Mouse (Mus musculus) cortical plate, adult 2 months (tissue): ENCODE data around the gene Ebi3. TPM values are rescaled to one million over a fixed set of nuclear protein-coding genes. Genes with fewer than 3 reads are reported as not detected.

Experiments
- H3K27ac ChIP-seq: fragments of 200-500 bp; 2 replicates; pipeline ENCODE4 v1.5.1; 2012; ENCODE audit warnings: low read length, control low read depth, inconsistent platforms; ENCODE audit not compliant: insufficient read depth
- H3K4me1 ChIP-seq: fragments of 200-500 bp; 2 replicates; pipeline ENCODE4 v1.6.1; 2011; ENCODE audit warnings: low read length; ENCODE audit not compliant: control insufficient read depth, insufficient read depth
- H3K4me3 ChIP-seq: fragments of 200-500 bp; 2 replicates; pipeline ENCODE4 v1.5.1; 2011; ENCODE audit warnings: mild to moderate bottlenecking, low read length, control low read depth; ENCODE audit not compliant: insufficient read depth
- CTCF ChIP-seq: fragments of 200-500 bp; IDR thresholded peaks from 2 replicates; pipeline ENCODE4 v1.5.1; 2011; ENCODE audit warnings: mild to moderate bottlenecking, control low read depth, low read length; ENCODE audit not compliant: insufficient read depth; ENCODE audit errors: extremely low read depth
- POLR2A ChIP-seq: fragments of 200-500 bp; IDR thresholded peaks from 2 replicates; pipeline ENCODE4 v1.6.1; 2011; ENCODE audit warnings: mild to moderate bottlenecking, low read length, control low read depth; ENCODE audit not compliant: insufficient read depth; ENCODE audit errors: extremely low read depth
- polyA plus RNA-seq: library from polyadenylated mRNA; depleted of rRNA; stranded (reverse); fragments of >200 nt; gene quantifications from 2 replicates; pipeline ENCODE4 v1.2.3, GENCODE M21; 2012; rRNA removed

Ebi3 gene
- polyA plus RNA-seq, 1 experiment, result 2.1 TPM

DNA sequence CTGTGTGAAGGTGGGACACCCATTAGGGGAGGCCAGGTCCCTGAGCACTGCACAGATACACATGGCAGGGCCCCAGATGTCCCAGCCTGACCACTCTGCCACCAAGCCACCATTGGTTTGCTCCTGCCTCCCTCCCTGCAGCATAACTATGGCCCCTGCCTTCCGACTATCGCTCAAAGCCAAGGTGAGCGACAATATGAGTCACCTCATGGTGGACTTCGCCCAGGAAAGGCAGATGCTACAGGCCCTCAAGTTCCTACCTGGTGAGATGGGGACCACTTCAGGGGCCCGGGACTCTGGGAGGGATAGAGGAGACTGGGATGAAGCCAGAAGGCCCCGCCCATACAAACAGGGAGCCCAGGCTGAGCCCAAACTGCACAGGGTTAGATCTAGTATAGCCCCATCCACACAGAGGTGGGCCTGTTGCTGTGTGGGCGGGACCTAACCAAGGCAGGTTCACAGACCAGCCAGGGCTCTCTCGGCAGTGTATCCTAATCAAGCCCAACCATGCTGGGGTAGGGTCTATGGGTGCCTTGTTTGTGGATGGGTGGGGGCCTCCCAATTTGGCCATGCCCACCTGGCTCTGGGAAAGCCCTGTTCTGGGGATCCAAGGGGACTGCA lies 37.9 kb downstream of the Ebi3 start:
- H3K27ac ChIP-seq, result no peak overlapping the region
- H3K4me1 ChIP-seq, result peaks cover 5% of the 10 kb centered on the region
- no peak overlapping the region for H3K4me3 ChIP-seq
- TF ChIP-seq CTCF (no peak), POLR2A (no peak)

DNA sequence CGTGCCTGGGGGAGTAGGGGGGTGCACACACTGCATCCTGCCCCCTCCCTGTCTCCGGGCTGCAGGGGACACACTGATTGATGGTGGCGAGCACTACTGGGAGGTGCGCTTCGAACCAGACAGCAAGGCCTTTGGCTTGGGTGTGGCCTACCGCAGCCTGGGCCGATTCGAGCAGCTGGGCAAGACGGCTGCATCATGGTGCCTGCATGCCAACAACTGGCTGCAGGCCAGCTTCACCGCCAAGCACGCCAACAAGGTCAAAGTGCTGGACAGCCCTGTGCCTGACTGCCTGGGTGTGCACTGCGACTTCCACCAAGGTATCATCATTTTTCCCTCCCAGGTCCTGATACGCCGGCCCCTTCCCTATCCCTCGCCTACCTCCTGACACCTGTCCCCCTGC lies 43.6 kb downstream of the Ebi3 start:
- no peak overlapping the region for H3K27ac ChIP-seq
- no peaks in the 10 kb centered on the region for H3K4me1 ChIP-seq
- H3K4me3 ChIP-seq, result no peak overlapping the region
- TF ChIP-seq CTCF (no peak), POLR2A (no peak)

DNA sequence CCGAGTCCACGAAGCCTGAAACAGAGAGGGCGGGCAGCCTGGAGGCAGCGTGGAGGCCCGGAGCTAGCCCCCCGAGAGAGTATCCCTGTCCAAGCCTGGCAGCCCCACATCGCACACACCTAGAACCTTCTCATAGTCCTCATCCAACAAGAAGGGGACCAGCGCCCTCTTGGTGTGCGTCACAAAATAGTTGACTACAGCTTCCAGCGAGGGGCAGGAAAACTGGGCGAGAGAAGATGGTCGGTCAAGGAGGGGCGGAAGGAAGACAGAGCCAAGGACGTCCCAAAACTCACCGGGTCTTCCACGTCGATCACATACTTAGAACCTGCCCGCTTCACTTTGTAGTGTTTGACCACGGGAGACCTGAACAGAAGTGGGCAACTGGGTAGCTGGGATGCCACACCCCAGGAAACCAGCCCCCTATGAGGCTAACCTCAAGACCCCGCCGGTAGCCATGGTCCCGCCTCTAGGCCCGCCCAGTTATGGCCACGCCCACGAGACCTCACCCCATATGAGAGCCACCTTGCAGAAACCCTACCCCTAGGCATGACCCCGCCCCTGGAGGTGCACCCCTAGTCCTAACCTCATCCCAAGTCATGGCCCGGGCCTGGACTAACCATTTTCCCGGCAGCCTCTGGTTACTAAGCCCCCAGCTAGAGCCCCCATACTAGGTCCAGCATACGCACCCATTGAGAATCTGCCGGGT lies 47.5 kb downstream of the Ebi3 start:
- Histone ChIP-seq H3K4me1 (no peaks in the 10 kb centered on the region), H3K27ac (no peak overlapping the region), H3K4me3 (no peak overlapping the region)
- TF ChIP-seq POLR2A (no peak), CTCF (no peak)

DNA sequence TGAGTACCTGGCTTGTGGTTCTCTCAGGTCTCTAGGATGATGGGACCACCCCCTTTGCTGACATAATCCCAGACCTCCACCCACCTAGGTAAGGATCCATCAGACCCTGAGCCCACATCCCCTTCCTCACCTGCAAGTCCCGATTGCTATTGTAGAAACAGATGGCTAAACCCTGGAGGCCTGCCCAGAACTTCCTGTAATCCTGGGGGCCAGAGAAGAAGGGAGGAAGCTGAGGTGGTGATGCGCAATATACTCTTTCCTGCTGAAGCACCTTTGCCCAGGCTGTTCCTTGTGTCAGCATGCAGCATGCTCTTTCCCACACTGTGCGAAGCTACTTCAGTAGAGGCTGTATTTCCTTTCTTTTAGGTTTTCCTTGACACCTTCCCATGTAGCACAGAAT lies 50.6 kb downstream of the Ebi3 start:
- Histone ChIP-seq H3K27ac (no peak overlapping the region), H3K4me3 (no peak overlapping the region), H3K4me1 (no peaks in the 10 kb centered on the region; the same call in 1 of the 2 replicates)
- TF ChIP-seq CTCF (no peak), POLR2A (no peak)

DNA sequence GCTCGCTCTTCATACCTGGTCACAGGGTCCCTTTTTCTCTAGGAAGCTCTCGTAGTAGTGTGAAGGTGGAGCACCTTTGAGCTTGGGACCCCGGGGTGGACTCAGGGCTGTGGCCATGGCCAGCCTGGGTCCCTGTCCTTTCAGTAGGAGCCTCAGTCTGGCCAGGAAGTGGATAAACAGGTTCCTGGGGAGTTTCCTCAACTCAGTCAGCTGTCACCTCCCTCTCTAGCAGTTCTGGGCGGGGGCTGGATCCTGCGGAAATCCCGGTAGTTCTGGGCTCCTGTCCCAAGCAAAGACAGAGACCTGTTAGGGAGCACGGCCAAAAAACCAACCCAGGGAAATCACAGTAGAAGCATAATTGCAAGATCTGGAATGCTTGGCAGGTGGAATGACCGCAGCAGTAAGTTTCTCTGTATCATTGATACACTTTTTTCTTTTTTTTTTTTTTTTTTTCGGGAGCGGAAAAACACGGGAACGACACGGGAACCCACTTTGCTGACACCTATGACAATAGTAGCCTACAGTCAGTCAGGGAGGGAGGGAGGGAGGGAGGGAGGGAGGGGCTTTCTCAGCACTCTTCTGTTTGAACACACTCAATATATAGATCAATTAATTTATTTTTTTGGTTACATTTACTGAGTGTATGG lies 53.1 kb downstream of the Ebi3 start, which contains the start of the genes Stap2 and Mpnd:
Gene Stap2, minus strand, starts transcription at position 170 of the 647 bp plus-strand sequence.
Gene Mpnd, plus strand, starts transcription at position 297 of the 647 bp plus-strand sequence.
- Histone ChIP-seq H3K4me3 (peak within 1 kb of the TSS; percentile 14; the same call in 1 of the 2 replicates), H3K27ac (no peak within 1 kb of the TSS), H3K4me1 (peaks cover 4% of the 10 kb centered on the region; the same call in 1 of the 2 replicates)
- TF ChIP-seq CTCF (no peak), POLR2A (no peak)

Other genes with a start within 250 kb of the Ebi3 start
- 6.6 and 7.1 TPM in 2 replicates for gene Pot1b, start 240.0 kb upstream of the Ebi3 start, polyA plus RNA-seq
- 0.13 and 0.15 TPM in 2 replicates for gene Adgre4, start 202.7 kb upstream of the Ebi3 start, polyA plus RNA-seq
- gene Zfp119a, start 73.7 kb upstream of the Ebi3 start, polyA plus RNA-seq, result 3.0 and 3.8 TPM in 2 replicates
- 5.6 and 6.0 TPM in 2 replicates for gene Zfp959, start 60.5 kb upstream of the Ebi3 start, polyA plus RNA-seq
- 2.5 and 3.2 TPM in 2 replicates for gene Zfp119b, start 3.1 kb upstream of the Ebi3 start, polyA plus RNA-seq
- 9.1 and 11.0 TPM in 2 replicates for gene Yju2, start 6.5 kb downstream of the Ebi3 start, polyA plus RNA-seq
- 74.8 and 83.5 TPM in 2 replicates for gene Shd, start 17.8 kb downstream of the Ebi3 start, polyA plus RNA-seq
- gene Fsd1, start 33.9 kb downstream of the Ebi3 start, polyA plus RNA-seq, result 76.7 and 91.0 TPM in 2 replicates
- gene Stap2, start 52.9 kb downstream of the Ebi3 start, polyA plus RNA-seq, result 6.0 TPM in 2 replicates
- gene Mpnd, start 53.1 kb downstream of the Ebi3 start, polyA plus RNA-seq, result 142 and 154 TPM in 2 replicates
- 56.5 and 59.4 TPM in 2 replicates for gene Sh3gl1, start 84.0 kb downstream of the Ebi3 start, polyA plus RNA-seq
- 2.6 and 2.8 TPM in 2 replicates for gene Chaf1a, start 87.8 kb downstream of the Ebi3 start, polyA plus RNA-seq
- 109 and 120 TPM in 2 replicates for gene Ubxn6, start 122.4 kb downstream of the Ebi3 start, polyA plus RNA-seq
- gene Hdgfl2, start 127.0 kb downstream of the Ebi3 start, polyA plus RNA-seq, result 126 and 148 TPM in 2 replicates
- 0.73 and 1.2 TPM in 2 replicates for gene Plin4, start 157.2 kb downstream of the Ebi3 start, polyA plus RNA-seq
- 0.55 and 0.67 TPM in 2 replicates for gene Plin5, start 165.0 kb downstream of the Ebi3 start, polyA plus RNA-seq
- 2.6 and 3.1 TPM in 2 replicates for gene Lrg1, start 169.4 kb downstream of the Ebi3 start, polyA plus RNA-seq
- 87.3 and 88.9 TPM in 2 replicates for gene Sema6b, start 187.7 kb downstream of the Ebi3 start, polyA plus RNA-seq
- gene Tnfaip8l1, start 209.8 kb downstream of the Ebi3 start, polyA plus RNA-seq, result 7.5 and 8.5 TPM in 2 replicates
- gene Mydgf, start 231.3 kb downstream of the Ebi3 start, polyA plus RNA-seq, result 43.3 and 45.8 TPM in 2 replicates